Mouse (Mus musculus): ENCODE measurements around the gene Gm29582. TPM values are rescaled to one million over a fixed set of nuclear protein-coding genes. Genes with fewer than 3 reads are reported as not detected.
"Not testable (repeated sequence)": the region's sequence is repeated elsewhere in the genome, so short reads cannot be mapped to it uniquely, and the experiment has no call there.

Gm29582 gene
- polyA plus RNA-seq (2012; rRNA removed): not detected in 2 replicates

DNA sequence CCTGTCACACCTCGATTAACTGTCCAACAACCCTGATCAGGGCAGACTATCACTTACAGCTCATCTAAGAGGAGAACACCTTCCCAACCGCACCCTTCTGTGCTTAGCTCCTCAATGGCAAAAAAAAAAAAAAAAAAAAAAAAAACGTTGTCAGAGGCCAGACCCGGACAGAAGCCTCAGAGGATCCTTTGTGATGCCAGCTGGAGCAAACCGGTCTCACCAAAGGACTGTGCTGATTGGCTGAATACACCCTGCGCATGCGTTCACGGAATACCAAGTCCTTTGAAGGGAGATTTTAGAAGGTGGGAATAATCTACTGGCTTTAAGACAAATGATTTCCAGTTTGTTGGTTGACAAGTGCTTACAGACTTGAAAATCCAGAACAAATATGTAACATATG, at the start of gene Gm29582:
TSS of gene Gm29582 (minus strand) at position 101 of the 400 bp plus-strand sequence.
- not testable (repeated sequence) for DNase-seq (ENCODE audit: low read depth)
